Mouse (Mus musculus) pancreas, adult 10 weeks (tissue): ENCODE results near the gene Trmt10a. TPM values are rescaled to one million over a fixed set of nuclear protein-coding genes. Genes with fewer than 3 reads are reported as not detected.

Experiments used
- polyA plus RNA-seq: library from polyadenylated mRNA; stranded (reverse); fragments of 350-450 nt; fragmentation: Illumina TruSeq; extraction: RNeasy Lipid Tissue Mini Kit (QIAGEN cat#74804); gene quantifications from one replicate; pipeline ENCODE4 v1.2.3, GENCODE M21; 2015; ENCODE audit warnings: low read depth, low replicate concordance; ENCODE audit not compliant: insufficient read depth

Trmt10a gene
- polyA plus RNA-seq: 1.2 TPM

GRCm38 (mm10) chr3:138143315-138144059, at the start of gene Trmt10a:
Gene Trmt10a, plus strand, starts transcription at chr3:138143448.

GRCm38 (mm10) chr3:138144642-138145171, 1.5 kb downstream of the Trmt10a start, which contains the start of gene Mttp:
Gene Mttp, minus strand, starts transcription at chr3:138144968.

GRCm38 (mm10) chr3:138193683-138194302, 50.5 kb downstream of the Trmt10a start, which contains the start of gene 4930579F01Rik:
Gene 4930579F01Rik, minus strand, starts transcription at chr3:138193825.

Other genes with a start within 250 kb of the Trmt10a start
- gene Lamtor3, start 224.9 kb upstream of the Trmt10a start, polyA plus RNA-seq: 21.6 TPM
- 2.8 TPM for gene Dapp1, start 161.9 kb upstream of the Trmt10a start, polyA plus RNA-seq
- not detected for gene 1110002E22Rik, start 78.4 kb upstream of the Trmt10a start, polyA plus RNA-seq
- not detected for gene Gm5105, start 76.1 kb upstream of the Trmt10a start, polyA plus RNA-seq
- gene Mttp, start 1.5 kb downstream of the Trmt10a start, polyA plus RNA-seq: 0.83 TPM
- not detected for gene 4930579F01Rik, start 50.4 kb downstream of the Trmt10a start, polyA plus RNA-seq
- not detected for gene Adh7, start 74.3 kb downstream of the Trmt10a start, polyA plus RNA-seq
- gene Adh1, start 117.5 kb downstream of the Trmt10a start, polyA plus RNA-seq: 22.1 TPM
- not detected for gene Adh6a, start 169.8 kb downstream of the Trmt10a start, polyA plus RNA-seq
- not detected for gene Adh6b, start 198.3 kb downstream of the Trmt10a start, polyA plus RNA-seq